Mouse (Mus musculus): ENCODE results near the gene Cryge. TPM values are rescaled to one million over a fixed set of nuclear protein-coding genes. Genes with fewer than 3 reads are reported as not detected.

The Cryge gene
- polyA plus RNA-seq, 1 experiment from 2014 or later: 29.2 TPM

DNA sequence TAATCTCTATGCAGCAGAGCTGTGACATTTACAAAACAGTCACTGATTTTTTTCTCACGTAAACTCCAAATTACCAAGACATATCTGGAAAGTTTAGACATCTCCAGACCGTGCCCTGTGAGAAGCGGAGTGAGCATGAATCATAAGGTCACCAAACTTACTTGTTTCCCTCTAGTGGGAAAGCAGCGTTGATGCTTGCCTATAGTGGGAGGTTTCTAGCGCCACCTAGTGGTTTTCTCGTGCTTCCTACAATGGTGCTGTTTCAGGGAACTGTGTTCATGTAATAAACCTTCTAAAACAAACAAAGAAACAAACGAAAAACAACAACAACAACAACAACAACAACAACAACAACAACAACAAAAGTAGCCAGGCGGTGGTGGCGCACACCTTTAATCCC, 40.8 kb downstream of the Cryge start:
- H3K27ac ChIP-seq: no peak overlapping the region
- no peak overlapping the region for H3K9ac ChIP-seq
- no peaks in the 10 kb centered on the region for H3K4me1 ChIP-seq
- H3K4me3 ChIP-seq: no peak overlapping the region
- no peaks in the 10 kb centered on the region for H3K36me3 ChIP-seq
- no peaks in the 10 kb centered on the region for H3K9me3 ChIP-seq
- 13% methylated on average over 9 of the region's 9 CpGs for WGBS
- H3K27me3 ChIP-seq: no peaks in the 10 kb centered on the region
- ATAC-seq (ENCODE audit: insufficient number of reproducible peaks, insufficient read depth, low FRiP score, low TSS enrichment): no peak
- H3K4me2 ChIP-seq (replicated peaks): no peak overlapping the region

DNA sequence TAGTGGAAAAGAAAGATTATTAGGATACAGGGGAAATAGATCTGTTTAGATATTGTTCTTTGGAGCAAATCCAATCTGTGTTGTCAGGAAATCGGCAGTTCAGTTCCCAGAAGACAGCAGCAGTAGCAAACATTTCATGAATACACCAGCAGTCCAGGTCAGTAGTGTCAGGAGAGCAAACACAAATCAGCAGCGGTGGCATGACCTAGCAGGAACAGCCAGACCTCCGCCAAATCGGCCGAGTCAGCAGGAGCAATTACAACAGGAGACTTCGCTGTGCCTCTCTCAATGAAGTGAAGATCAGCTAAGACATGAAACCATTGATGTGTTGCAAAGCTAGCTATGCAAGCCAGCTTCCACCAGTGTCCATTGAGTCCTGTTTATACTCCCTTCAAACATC, 45.4 kb downstream of the Cryge start:
- H3K27me3 ChIP-seq: no peaks in the 10 kb centered on the region
- no peaks in the 10 kb centered on the region for H3K4me1 ChIP-seq
- no peaks in the 10 kb centered on the region for H3K9me3 ChIP-seq
- no peak overlapping the region for H3K9ac ChIP-seq
- WGBS: 88% methylated on average over 6 of the region's 6 CpGs
- H3K4me2 ChIP-seq (replicated peaks): no peak overlapping the region
- no peak for ATAC-seq (ENCODE audit: insufficient number of reproducible peaks, insufficient read depth, low FRiP score, low TSS enrichment)
- H3K36me3 ChIP-seq: no peaks in the 10 kb centered on the region
- no peak overlapping the region for H3K4me3 ChIP-seq
- H3K27ac ChIP-seq: no peak overlapping the region

DNA sequence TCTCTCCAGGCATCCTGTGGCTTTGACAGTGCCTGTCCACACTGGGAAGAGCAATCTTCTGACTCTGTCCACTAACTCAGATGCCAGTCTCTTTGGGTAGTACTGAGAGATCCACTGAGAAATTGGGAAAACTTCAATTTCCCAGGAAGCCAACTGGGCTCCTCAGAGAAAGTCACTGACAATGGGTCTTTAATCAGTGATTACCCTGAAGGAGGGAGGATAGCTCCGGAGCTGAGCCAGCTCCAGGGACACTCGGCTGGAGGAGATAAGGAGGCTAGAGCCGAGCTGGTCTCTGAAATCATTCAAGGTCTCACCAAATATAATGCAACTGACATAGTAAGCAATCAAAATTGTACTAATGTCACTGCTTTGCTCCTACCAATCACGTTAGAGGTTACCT, 46.4 kb downstream of the Cryge start:
- Histone ChIP-seq H3K4me1 (no peaks in the 10 kb centered on the region), H3K4me2 (replicated peaks) (no peak overlapping the region), H3K9ac (no peak overlapping the region), H3K27ac (no peak overlapping the region), H3K36me3 (no peaks in the 10 kb centered on the region), H3K4me3 (no peak overlapping the region), H3K9me3 (no peaks in the 10 kb centered on the region), H3K27me3 (no peaks in the 10 kb centered on the region)
- no peak for ATAC-seq (ENCODE audit: insufficient number of reproducible peaks, insufficient read depth, low FRiP score, low TSS enrichment)
- WGBS: 81% methylated on average over 4 of the region's 4 CpGs

Other genes starting within 250 kb of the Cryge start
- gene Plekhm3, start 94.3 kb downstream of the Cryge start, polyA plus RNA-seq (2016; fragmentation: Nextera tagmentation; extraction: Ambion mirVana): 10.2 and 11.0 TPM in 2 replicates
- 0.50 TPM in 2 replicates for gene Akr1cl, start 18.4 kb downstream of the Cryge start, polyA plus RNA-seq (2016; fragmentation: Nextera tagmentation; extraction: Ambion mirVana)
- gene Crygd, start 12.3 kb upstream of the Cryge start, polyA plus RNA-seq (2016; fragmentation: Nextera tagmentation; extraction: Ambion mirVana): 4.4 and 6.0 TPM in 2 replicates
- 6.9 and 15.0 TPM in 2 replicates for gene Crygc, start 22.5 kb upstream of the Cryge start, polyA plus RNA-seq (2016; fragmentation: Nextera tagmentation; extraction: Ambion mirVana)
- gene Crygb, start 31.1 kb upstream of the Cryge start, polyA plus RNA-seq (2016; fragmentation: Nextera tagmentation; extraction: Ambion mirVana): 5.9 and 6.7 TPM in 2 replicates
- 33.2 and 41.0 TPM in 2 replicates for gene Cryga, start 52.2 kb upstream of the Cryge start, polyA plus RNA-seq (2016; fragmentation: Nextera tagmentation; extraction: Ambion mirVana)
- not detected in 2 replicates for gene Gm28845, start 68.4 kb upstream of the Cryge start, polyA plus RNA-seq (2016; fragmentation: Nextera tagmentation; extraction: Ambion mirVana)
- gene D630023F18Rik, start 72.1 kb upstream of the Cryge start, polyA plus RNA-seq (2016; fragmentation: Nextera tagmentation; extraction: Ambion mirVana): 0.19 and 0.42 TPM in 2 replicates
- gene Idh1, start 135.4 kb upstream of the Cryge start, polyA plus RNA-seq (2016; fragmentation: Nextera tagmentation; extraction: Ambion mirVana): 175 and 180 TPM in 2 replicates
- 14.4 and 15.9 TPM in 2 replicates for gene Pikfyve, start 135.5 kb upstream of the Cryge start, polyA plus RNA-seq (2016; fragmentation: Nextera tagmentation; extraction: Ambion mirVana)
- gene Pth2r, start 230.9 kb upstream of the Cryge start, polyA plus RNA-seq (2016; fragmentation: Nextera tagmentation; extraction: Ambion mirVana): 0.09 and 0.27 TPM in 2 replicates